Mouse (Mus musculus): ENCODE measurements around the gene Foxd1. TPM values are rescaled to one million over a fixed set of nuclear protein-coding genes. Genes with fewer than 3 reads are reported as not detected.

Gene Foxd1
- polyA plus RNA-seq, 1 experiment from 2014 or later: not detected

- Histone ChIP-seq H3K9me3 (ENCODE audit: control insufficient read depth, low read length) (no peaks in the 10 kb centered on the region), H3K4me3 (ENCODE audit: low read depth, low read length) (0 out of 2 replicates have a peak overlapping the region, but pooled peaks have one; percentile 21), H3K27me3 (replicated peaks; ENCODE audit: control insufficient read depth, insufficient read depth, low read length) (peaks cover 88% of the 10 kb centered on the region), H3K4me1 (replicated peaks; ENCODE audit: control insufficient read depth, insufficient read depth, low read length) (peaks cover 4% of the 10 kb centered on the region), H3K9ac (ENCODE audit: low read length) (no peak overlapping the region), H3K4me2 (ENCODE audit: low read length) (peak overlapping the region; percentile 22; the same call in 1 of the 2 replicates), H3K36me3 (ENCODE audit: control insufficient read depth, insufficient read depth, low read length) (no peaks in the 10 kb centered on the region), H3K27ac (ENCODE audit: low read depth) (no peak overlapping the region)
- DNase-seq (ENCODE audit: low spot score) (peak; percentile 65), ATAC-seq (replicated peaks; ENCODE audit: low FRiP score, low TSS enrichment, low read depth) (no peak)
- 1% methylated on average over 43 of the region's 43 CpGs for WGBS
Observed at GRCm38 (mm10) chr13:98366469-98367275, 12.6 kb downstream of the Foxd1 start.

DNA sequence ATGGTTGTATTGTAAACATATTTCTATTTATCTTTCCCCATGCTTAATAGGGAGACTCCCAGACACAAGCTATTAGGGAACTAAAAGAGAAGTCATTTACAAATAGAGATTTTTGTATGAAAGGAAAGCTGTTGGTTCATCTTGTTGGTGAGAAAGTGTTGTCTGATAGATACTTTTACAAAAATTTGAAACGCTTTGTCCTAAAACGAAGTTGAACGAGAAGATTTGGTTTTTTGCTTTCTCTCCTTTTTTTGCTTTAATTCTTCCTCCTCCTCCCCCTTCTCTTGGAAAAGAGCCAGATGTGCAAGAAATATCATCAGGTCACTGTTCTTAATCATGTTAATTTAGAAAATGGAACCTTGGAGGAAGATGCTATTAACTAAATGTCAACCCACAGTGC lies 13.6 kb downstream of the Foxd1 start:
- peaks cover 85% of the 10 kb centered on the region for H3K27me3 ChIP-seq (replicated peaks; ENCODE audit: control insufficient read depth, insufficient read depth, low read length)
- no peak for DNase-seq (ENCODE audit: low spot score)
- WGBS: 10% methylated on average over 3 of the region's 3 CpGs

GRCm38 (mm10) chr13:98369046-98369445 lies 15.0 kb downstream of the Foxd1 start:
- WGBS: 23% methylated on average over 6 of the region's 6 CpGs

More for the DNA sequence above, 13.6 kb downstream of the Foxd1 start:
- Histone ChIP-seq H3K36me3 (ENCODE audit: control insufficient read depth, insufficient read depth, low read length) (no peaks in the 10 kb centered on the region), H3K9me3 (ENCODE audit: control insufficient read depth, low read length) (no peaks in the 10 kb centered on the region), H3K4me2 (ENCODE audit: low read length) (no peak overlapping the region), H3K27ac (ENCODE audit: low read depth) (no peak overlapping the region), H3K4me3 (ENCODE audit: low read depth, low read length) (no peak overlapping the region), H3K9ac (ENCODE audit: low read length) (no peak overlapping the region), H3K4me1 (replicated peaks; ENCODE audit: control insufficient read depth, insufficient read depth, low read length) (peaks cover 4% of the 10 kb centered on the region)
- no peak for ATAC-seq (replicated peaks; ENCODE audit: low FRiP score, low TSS enrichment, low read depth)

DNA sequence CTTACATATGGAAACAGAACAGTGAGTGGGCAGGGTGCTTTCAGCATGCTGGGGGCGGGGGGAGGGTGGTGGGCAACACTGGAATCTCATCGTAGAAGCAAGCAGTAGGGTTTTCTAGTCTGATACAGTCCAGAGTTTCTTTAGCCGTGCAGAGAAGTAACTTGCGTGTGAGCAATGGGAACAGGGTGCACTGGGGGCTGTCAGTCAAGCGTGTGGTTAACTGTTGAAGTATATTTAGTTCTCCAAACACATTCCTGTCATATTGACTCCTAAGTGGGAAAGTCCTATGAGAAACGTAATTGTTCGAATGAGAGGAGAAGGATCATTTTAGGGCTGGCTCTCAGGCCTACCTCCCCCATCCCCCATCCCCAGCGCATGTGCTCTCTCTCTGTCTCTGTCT lies 20.5 kb downstream of the Foxd1 start:
- H3K4me1 ChIP-seq (replicated peaks; ENCODE audit: control insufficient read depth, insufficient read depth, low read length): no peaks in the 10 kb centered on the region
- no peak for DNase-seq (ENCODE audit: low spot score)
- no peak for ATAC-seq (replicated peaks; ENCODE audit: low FRiP score, low TSS enrichment, low read depth)

More at GRCm38 (mm10) chr13:98369046-98369445, 15.0 kb downstream of the Foxd1 start:
- H3K4me1 ChIP-seq (replicated peaks; ENCODE audit: control insufficient read depth, insufficient read depth, low read length): peaks cover 4% of the 10 kb centered on the region
- H3K36me3 ChIP-seq (ENCODE audit: control insufficient read depth, insufficient read depth, low read length): no peaks in the 10 kb centered on the region
- no peaks in the 10 kb centered on the region for H3K9me3 ChIP-seq (ENCODE audit: control insufficient read depth, low read length)
- peaks cover 72% of the 10 kb centered on the region for H3K27me3 ChIP-seq (replicated peaks; ENCODE audit: control insufficient read depth, insufficient read depth, low read length)
- H3K9ac ChIP-seq (ENCODE audit: low read length): no peak overlapping the region
- H3K4me2 ChIP-seq (ENCODE audit: low read length): no peak overlapping the region
- ATAC-seq (replicated peaks; ENCODE audit: low FRiP score, low TSS enrichment, low read depth) (no peak), DNase-seq (ENCODE audit: low spot score) (no peak)
- no peak overlapping the region for H3K4me3 ChIP-seq (ENCODE audit: low read depth, low read length)
- no peak overlapping the region for H3K27ac ChIP-seq (ENCODE audit: low read depth)

GRCm38 (mm10) chr13:98374979-98375378 lies 20.9 kb downstream of the Foxd1 start:
- ATAC-seq (replicated peaks; ENCODE audit: low FRiP score, low TSS enrichment, low read depth) (no peak), DNase-seq (ENCODE audit: low spot score) (no peak)
- WGBS: 46% methylated on average over 3 of the region's 3 CpGs
- no peaks in the 10 kb centered on the region for H3K4me1 ChIP-seq (replicated peaks; ENCODE audit: control insufficient read depth, insufficient read depth, low read length)
- H3K27ac ChIP-seq (ENCODE audit: low read depth): no peak overlapping the region
- H3K4me2 ChIP-seq (ENCODE audit: low read length): no peak overlapping the region
- H3K4me3 ChIP-seq (ENCODE audit: low read depth, low read length): no peak overlapping the region
- peaks cover 18% of the 10 kb centered on the region for H3K27me3 ChIP-seq (replicated peaks; ENCODE audit: control insufficient read depth, insufficient read depth, low read length)
- no peak overlapping the region for H3K9ac ChIP-seq (ENCODE audit: low read length)
- H3K36me3 ChIP-seq (ENCODE audit: control insufficient read depth, insufficient read depth, low read length): no peaks in the 10 kb centered on the region
- no peaks in the 10 kb centered on the region for H3K9me3 ChIP-seq (ENCODE audit: control insufficient read depth, low read length)

More for the DNA sequence above, 20.5 kb downstream of the Foxd1 start:
- Histone ChIP-seq H3K36me3 (ENCODE audit: control insufficient read depth, insufficient read depth, low read length) (no peaks in the 10 kb centered on the region), H3K27ac (ENCODE audit: low read depth) (no peak overlapping the region), H3K27me3 (replicated peaks; ENCODE audit: control insufficient read depth, insufficient read depth, low read length) (peaks cover 22% of the 10 kb centered on the region), H3K9ac (ENCODE audit: low read length) (no peak overlapping the region), H3K4me2 (ENCODE audit: low read length) (no peak overlapping the region), H3K9me3 (ENCODE audit: control insufficient read depth, low read length) (no peaks in the 10 kb centered on the region), H3K4me3 (ENCODE audit: low read depth, low read length) (no peak overlapping the region)
- WGBS: 53% methylated on average over 8 of the region's 8 CpGs

- Histone ChIP-seq H3K27ac (ENCODE audit: low read depth) (no peak overlapping the region), H3K27me3 (replicated peaks; ENCODE audit: control insufficient read depth, insufficient read depth, low read length) (0 out of 2 replicates have a peak, but pooled peaks cover 3% of the 10 kb centered on the region), H3K4me2 (ENCODE audit: low read length) (no peak overlapping the region), H3K9me3 (ENCODE audit: control insufficient read depth, low read length) (no peaks in the 10 kb centered on the region), H3K9ac (ENCODE audit: low read length) (no peak overlapping the region), H3K4me3 (ENCODE audit: low read depth, low read length) (no peak overlapping the region), H3K4me1 (replicated peaks; ENCODE audit: control insufficient read depth, insufficient read depth, low read length) (no peaks in the 10 kb centered on the region), H3K36me3 (ENCODE audit: control insufficient read depth, insufficient read depth, low read length) (no peaks in the 10 kb centered on the region)
- ATAC-seq (replicated peaks; ENCODE audit: low FRiP score, low TSS enrichment, low read depth): no peak
- no peak for DNase-seq (ENCODE audit: low spot score)
- 85% methylated on average over 3 of the region's 3 CpGs for WGBS
Observed at GRCm38 (mm10) chr13:98377746-98378145, 23.7 kb downstream of the Foxd1 start.

GRCm38 (mm10) chr13:98382751-98383150 lies 28.7 kb downstream of the Foxd1 start:
- ATAC-seq (replicated peaks; ENCODE audit: low FRiP score, low TSS enrichment, low read depth) (no peak), DNase-seq (ENCODE audit: low spot score) (no peak)
- Histone ChIP-seq H3K9ac (ENCODE audit: low read length) (no peak overlapping the region), H3K4me1 (replicated peaks; ENCODE audit: control insufficient read depth, insufficient read depth, low read length) (peaks cover 6% of the 10 kb centered on the region; the same call in 1 of the 2 replicates), H3K4me3 (ENCODE audit: low read depth, low read length) (no peak overlapping the region), H3K4me2 (ENCODE audit: low read length) (no peak overlapping the region), H3K36me3 (ENCODE audit: control insufficient read depth, insufficient read depth, low read length) (no peaks in the 10 kb centered on the region), H3K27ac (ENCODE audit: low read depth) (no peak overlapping the region), H3K9me3 (ENCODE audit: control insufficient read depth, low read length) (0 out of 2 replicates have a peak, but pooled peaks cover 4% of the 10 kb centered on the region), H3K27me3 (replicated peaks; ENCODE audit: control insufficient read depth, insufficient read depth, low read length) (0 out of 2 replicates have a peak, but pooled peaks cover 4% of the 10 kb centered on the region)
- 79% methylated on average over 4 of the region's 4 CpGs for WGBS

GRCm38 (mm10) chr13:98383911-98384498 lies 30.0 kb downstream of the Foxd1 start:
- DNase-seq (ENCODE audit: low spot score) (no peak), ATAC-seq (replicated peaks; ENCODE audit: low FRiP score, low TSS enrichment, low read depth) (no peak)
- no peaks in the 10 kb centered on the region for H3K36me3 ChIP-seq (ENCODE audit: control insufficient read depth, insufficient read depth, low read length)
- no peak overlapping the region for H3K9ac ChIP-seq (ENCODE audit: low read length)
- peaks cover 7% of the 10 kb centered on the region; the same call in 1 of the 2 replicates for H3K27me3 ChIP-seq (replicated peaks; ENCODE audit: control insufficient read depth, insufficient read depth, low read length)
- H3K4me1 ChIP-seq (replicated peaks; ENCODE audit: control insufficient read depth, insufficient read depth, low read length): peaks cover 6% of the 10 kb centered on the region; the same call in 1 of the 2 replicates
- 34% methylated on average over 16 of the region's 16 CpGs for WGBS
- no peak overlapping the region for H3K4me3 ChIP-seq (ENCODE audit: low read depth, low read length)
- no peak overlapping the region for H3K4me2 ChIP-seq (ENCODE audit: low read length)
- no peak overlapping the region for H3K27ac ChIP-seq (ENCODE audit: low read depth)
- 0 out of 2 replicates have a peak, but pooled peaks cover 4% of the 10 kb centered on the region for H3K9me3 ChIP-seq (ENCODE audit: control insufficient read depth, low read length)

Data from intestine, embryonic 14.5 days (tissue).